Mouse (Mus musculus): ENCODE data around the gene Olfr801. TPM values are rescaled to one million over a fixed set of nuclear protein-coding genes. Genes with fewer than 3 reads are reported as not detected.

The Olfr801 gene
- polyA plus RNA-seq (2014; fragmentation: Illumina TruSeq; extraction: RNeasy Lipid Tissue Mini Kit (QIAGEN cat#74804); ENCODE audit: low read depth, low replicate concordance): not detected

GRCm38 (mm10) chr10:129673765-129674164 is at the start of gene Olfr801:
Gene Olfr801 (minus strand): TSS chr10:129673865.

GRCm38 (mm10) chr10:129702910-129703309 is 29.2 kb upstream of the Olfr801 start, which contains the start of gene Olfr804:
Gene Olfr804 (plus strand): TSS chr10:129703210.

GRCm38 (mm10) chr10:129694186-129694585 is 20.5 kb upstream of the Olfr801 start, which contains the start of gene Olfr803:
Gene Olfr803 (minus strand): TSS chr10:129694286.

GRCm38 (mm10) chr10:129688069-129688468 is 14.4 kb upstream of the Olfr801 start, which contains the start of gene Olfr802:
Gene Olfr802 (minus strand): TSS chr10:129688169.

GRCm38 (mm10) chr10:129657394-129657793 is 16.3 kb downstream of the Olfr801 start, which contains the start of gene Olfr800:
Gene Olfr800 (plus strand): TSS chr10:129657694.

GRCm38 (mm10) chr10:129637184-129637583 is 36.5 kb downstream of the Olfr801 start, which contains the start of gene Olfr799:
Gene Olfr799 (plus strand): TSS chr10:129637484.

GRCm38 (mm10) chr10:129627834-129628233 is 45.8 kb downstream of the Olfr801 start, which contains the start of gene Olfr798:
Gene Olfr798 (minus strand): TSS chr10:129627934.

Other genes starting within 250 kb of the Olfr801 start
- not detected for gene Olfr786, start 246.6 kb downstream of the Olfr801 start, polyA plus RNA-seq (2014; fragmentation: Illumina TruSeq; extraction: RNeasy Lipid Tissue Mini Kit (QIAGEN cat#74804); ENCODE audit: low read depth, low replicate concordance)
- 2.5 TPM for gene Olfr787, start 212.0 kb downstream of the Olfr801 start, polyA plus RNA-seq (2014; fragmentation: Illumina TruSeq; extraction: RNeasy Lipid Tissue Mini Kit (QIAGEN cat#74804); ENCODE audit: low read depth, low replicate concordance)
- 2.0 TPM for gene Olfr788, start 202.9 kb downstream of the Olfr801 start, polyA plus RNA-seq (2014; fragmentation: Illumina TruSeq; extraction: RNeasy Lipid Tissue Mini Kit (QIAGEN cat#74804); ENCODE audit: low read depth, low replicate concordance)
- 0.25 TPM for gene Olfr789, start 189.1 kb downstream of the Olfr801 start, polyA plus RNA-seq (2014; fragmentation: Illumina TruSeq; extraction: RNeasy Lipid Tissue Mini Kit (QIAGEN cat#74804); ENCODE audit: low read depth, low replicate concordance)
- 0.53 TPM for gene Olfr790, start 175.4 kb downstream of the Olfr801 start, polyA plus RNA-seq (2014; fragmentation: Illumina TruSeq; extraction: RNeasy Lipid Tissue Mini Kit (QIAGEN cat#74804); ENCODE audit: low read depth, low replicate concordance)
- not detected for gene Olfr791, start 152.1 kb downstream of the Olfr801 start, polyA plus RNA-seq (2014; fragmentation: Illumina TruSeq; extraction: RNeasy Lipid Tissue Mini Kit (QIAGEN cat#74804); ENCODE audit: low read depth, low replicate concordance)
- gene Olfr792, start 134.7 kb downstream of the Olfr801 start, polyA plus RNA-seq (2014; fragmentation: Illumina TruSeq; extraction: RNeasy Lipid Tissue Mini Kit (QIAGEN cat#74804); ENCODE audit: low read depth, low replicate concordance): 0.13 TPM
- 0.08 TPM for gene Olfr794, start 106.2 kb downstream of the Olfr801 start, polyA plus RNA-seq (2014; fragmentation: Illumina TruSeq; extraction: RNeasy Lipid Tissue Mini Kit (QIAGEN cat#74804); ENCODE audit: low read depth, low replicate concordance)
- gene Olfr796, start 61.3 kb downstream of the Olfr801 start, polyA plus RNA-seq (2014; fragmentation: Illumina TruSeq; extraction: RNeasy Lipid Tissue Mini Kit (QIAGEN cat#74804); ENCODE audit: low read depth, low replicate concordance): not detected
- not detected for gene Olfr798, start 45.9 kb downstream of the Olfr801 start, polyA plus RNA-seq (2014; fragmentation: Illumina TruSeq; extraction: RNeasy Lipid Tissue Mini Kit (QIAGEN cat#74804); ENCODE audit: low read depth, low replicate concordance)
- gene Olfr799, start 36.4 kb downstream of the Olfr801 start, polyA plus RNA-seq (2014; fragmentation: Illumina TruSeq; extraction: RNeasy Lipid Tissue Mini Kit (QIAGEN cat#74804); ENCODE audit: low read depth, low replicate concordance): not detected
- gene Olfr800, start 16.2 kb downstream of the Olfr801 start, polyA plus RNA-seq (2014; fragmentation: Illumina TruSeq; extraction: RNeasy Lipid Tissue Mini Kit (QIAGEN cat#74804); ENCODE audit: low read depth, low replicate concordance): not detected
- not detected for gene Olfr802, start 14.3 kb upstream of the Olfr801 start, polyA plus RNA-seq (2014; fragmentation: Illumina TruSeq; extraction: RNeasy Lipid Tissue Mini Kit (QIAGEN cat#74804); ENCODE audit: low read depth, low replicate concordance)
- not detected for gene Olfr803, start 20.4 kb upstream of the Olfr801 start, polyA plus RNA-seq (2014; fragmentation: Illumina TruSeq; extraction: RNeasy Lipid Tissue Mini Kit (QIAGEN cat#74804); ENCODE audit: low read depth, low replicate concordance)
- not detected for gene Olfr804, start 29.3 kb upstream of the Olfr801 start, polyA plus RNA-seq (2014; fragmentation: Illumina TruSeq; extraction: RNeasy Lipid Tissue Mini Kit (QIAGEN cat#74804); ENCODE audit: low read depth, low replicate concordance)
- gene Olfr805, start 55.5 kb upstream of the Olfr801 start, polyA plus RNA-seq (2014; fragmentation: Illumina TruSeq; extraction: RNeasy Lipid Tissue Mini Kit (QIAGEN cat#74804); ENCODE audit: low read depth, low replicate concordance): not detected
- not detected for gene Olfr806, start 68.1 kb upstream of the Olfr801 start, polyA plus RNA-seq (2014; fragmentation: Illumina TruSeq; extraction: RNeasy Lipid Tissue Mini Kit (QIAGEN cat#74804); ENCODE audit: low read depth, low replicate concordance)
- gene Olfr807, start 83.9 kb upstream of the Olfr801 start, polyA plus RNA-seq (2014; fragmentation: Illumina TruSeq; extraction: RNeasy Lipid Tissue Mini Kit (QIAGEN cat#74804); ENCODE audit: low read depth, low replicate concordance): not detected
- not detected for gene Olfr808, start 91.6 kb upstream of the Olfr801 start, polyA plus RNA-seq (2014; fragmentation: Illumina TruSeq; extraction: RNeasy Lipid Tissue Mini Kit (QIAGEN cat#74804); ENCODE audit: low read depth, low replicate concordance)
- not detected for gene Olfr809, start 100.8 kb upstream of the Olfr801 start, polyA plus RNA-seq (2014; fragmentation: Illumina TruSeq; extraction: RNeasy Lipid Tissue Mini Kit (QIAGEN cat#74804); ENCODE audit: low read depth, low replicate concordance)
- not detected for gene Olfr810, start 121.1 kb upstream of the Olfr801 start, polyA plus RNA-seq (2014; fragmentation: Illumina TruSeq; extraction: RNeasy Lipid Tissue Mini Kit (QIAGEN cat#74804); ENCODE audit: low read depth, low replicate concordance)
- not detected for gene Olfr811, start 130.5 kb upstream of the Olfr801 start, polyA plus RNA-seq (2014; fragmentation: Illumina TruSeq; extraction: RNeasy Lipid Tissue Mini Kit (QIAGEN cat#74804); ENCODE audit: low read depth, low replicate concordance)
- gene Olfr812, start 172.2 kb upstream of the Olfr801 start, polyA plus RNA-seq (2014; fragmentation: Illumina TruSeq; extraction: RNeasy Lipid Tissue Mini Kit (QIAGEN cat#74804); ENCODE audit: low read depth, low replicate concordance): not detected
- not detected for gene Olfr813, start 181.5 kb upstream of the Olfr801 start, polyA plus RNA-seq (2014; fragmentation: Illumina TruSeq; extraction: RNeasy Lipid Tissue Mini Kit (QIAGEN cat#74804); ENCODE audit: low read depth, low replicate concordance)
- gene Olfr814, start 206.0 kb upstream of the Olfr801 start, polyA plus RNA-seq (2014; fragmentation: Illumina TruSeq; extraction: RNeasy Lipid Tissue Mini Kit (QIAGEN cat#74804); ENCODE audit: low read depth, low replicate concordance): not detected
- gene Olfr815, start 232.0 kb upstream of the Olfr801 start, polyA plus RNA-seq (2014; fragmentation: Illumina TruSeq; extraction: RNeasy Lipid Tissue Mini Kit (QIAGEN cat#74804); ENCODE audit: low read depth, low replicate concordance): not detected
- gene Olfr816, start 241.7 kb upstream of the Olfr801 start, polyA plus RNA-seq (2014; fragmentation: Illumina TruSeq; extraction: RNeasy Lipid Tissue Mini Kit (QIAGEN cat#74804); ENCODE audit: low read depth, low replicate concordance): not detected